Mouse (Mus musculus) bone marrow macrophage, adult 2 months (primary cell): ENCODE results near the gene Olfr981. TPM values are rescaled to one million over a fixed set of nuclear protein-coding genes. Genes with fewer than 3 reads are reported as not detected.
"Not testable (repeated sequence)": the region's sequence is repeated elsewhere in the genome, so short reads cannot be mapped to it uniquely, and the experiment has no call there.

ENCODE experiments used
- H3K27ac ChIP-seq: 2 replicates; pipeline ENCODE4 v1.5.1; 2012; ENCODE audit warnings: low read depth, low read length; ENCODE audit not compliant: insufficient read depth
- H3K4me1 ChIP-seq: 2 replicates; pipeline ENCODE4 v1.6.1; 2012; ENCODE audit warnings: low read length; ENCODE audit not compliant: control insufficient read depth, insufficient read depth
- H3K4me3 ChIP-seq: 2 replicates; pipeline ENCODE4 v1.5.1; 2012; ENCODE audit warnings: mild to moderate bottlenecking, low read length, moderate library complexity; ENCODE audit not compliant: insufficient read depth
- CTCF ChIP-seq: IDR thresholded peaks from 2 replicates; pipeline ENCODE4 v1.5.1; 2012; ENCODE audit warnings: low read depth, mild to moderate bottlenecking, low read length, moderate library complexity
- POLR2A ChIP-seq: IDR thresholded peaks from 2 replicates; pipeline ENCODE4 v1.6.1; 2012; ENCODE audit warnings: mild to moderate bottlenecking, low read depth, low read length, borderline replicate concordance
- polyA plus RNA-seq: library from polyadenylated mRNA; stranded (reverse); fragments of >200 nt; gene quantifications from 2 replicates; pipeline ENCODE4 v1.2.4, GENCODE M21; 2012; ENCODE audit not compliant: missing spikeins, insufficient read depth, insufficient read length

Gene Olfr981
- polyA plus RNA-seq: 0.11 TPM in 1 of 2 replicates, not detected in the other

DNA sequence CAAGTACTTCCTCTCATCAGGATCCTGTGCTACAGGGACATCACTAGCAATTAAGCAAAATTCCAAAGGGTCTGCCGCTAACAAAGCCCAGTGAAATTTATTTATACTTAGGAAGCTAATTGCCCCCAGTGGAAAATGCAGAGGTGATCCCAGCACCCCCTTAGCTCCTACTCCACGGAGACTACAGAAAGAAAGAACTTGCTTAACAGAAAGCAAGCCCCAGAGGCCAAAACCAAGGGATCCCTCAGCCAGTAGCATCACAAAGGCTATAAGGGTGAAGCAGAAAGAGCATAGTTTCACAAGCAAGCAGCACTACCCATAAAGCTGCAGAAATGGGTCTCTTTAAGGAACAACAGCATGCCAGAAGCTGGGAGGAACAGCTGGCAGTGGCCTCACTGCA is at the start of gene Olfr981:
Gene Olfr981 (plus strand): TSS at position 301 of the 400 bp plus-strand sequence.
- H3K27ac ChIP-seq: no peak within 1 kb of the TSS
- no peaks in the 10 kb centered on the region for H3K4me1 ChIP-seq
- TF ChIP-seq CTCF (no peak), POLR2A (no peak)
- no peak within 1 kb of the TSS for H3K4me3 ChIP-seq

DNA sequence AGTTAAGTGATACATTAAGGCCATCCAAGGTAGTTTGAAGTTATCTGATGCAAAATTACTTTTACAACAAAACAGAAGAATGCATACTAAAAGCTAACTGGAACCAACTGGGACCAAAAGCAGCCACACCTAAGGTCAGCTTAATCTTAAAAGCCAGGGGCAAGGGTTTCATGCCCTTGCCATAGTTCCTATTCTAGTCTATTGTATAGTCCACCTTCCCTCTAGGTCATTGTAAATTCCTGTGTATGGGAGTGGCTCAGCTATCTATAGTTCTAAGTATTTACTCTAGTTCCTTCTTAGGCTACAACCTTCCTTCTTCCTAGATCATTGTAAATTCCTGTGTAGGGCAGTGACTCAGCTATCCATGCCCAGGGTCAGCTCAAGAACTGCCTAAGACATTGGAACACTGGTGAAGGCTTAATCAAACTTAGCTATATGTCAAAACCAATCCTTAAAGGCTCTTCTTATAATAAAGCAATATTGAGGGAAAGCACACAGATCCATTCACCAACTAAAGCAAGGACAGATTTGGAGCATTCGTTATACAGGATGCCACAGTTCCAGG is 44.6 kb upstream of the Olfr981 start:
- not testable (repeated sequence) for H3K4me3 ChIP-seq, H3K27ac ChIP-seq, H3K4me1 ChIP-seq

- Histone ChIP-seq H3K4me1 (no peaks in the 10 kb centered on the region), H3K4me3 (no peak within 1 kb of the TSS), H3K27ac (no peak within 1 kb of the TSS)
- TF ChIP-seq POLR2A: no peak
- no peak for TF ChIP-seq CTCF
These were observed 29.5 kb upstream of the Olfr981 start, which contains the start of gene Olfr978 for GRCm38 (mm10) chr9:39991813-39992212. Olfr978 (plus strand) TSS chr9:39992113.

DNA sequence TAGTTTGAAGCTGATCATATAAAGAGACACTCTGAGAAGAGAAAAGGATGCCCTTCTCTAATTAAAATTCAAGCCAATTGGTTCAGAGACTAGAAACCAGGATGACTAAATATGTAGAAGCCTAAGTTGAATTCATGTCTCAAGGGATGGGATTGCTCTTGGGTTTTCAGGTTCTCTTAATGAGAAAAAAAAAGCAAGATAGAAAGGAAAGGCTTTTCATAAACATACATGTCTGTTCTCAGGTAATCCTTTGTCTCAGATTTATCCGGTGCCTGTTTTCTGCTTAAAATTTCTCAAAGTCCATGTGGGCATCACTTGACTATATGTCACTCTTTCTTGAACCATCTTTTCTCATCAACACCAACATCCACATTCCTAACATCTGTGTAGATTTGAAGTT is 17.9 kb upstream of the Olfr981 start, which contains the start of gene Olfr979:
Gene Olfr979 (minus strand): TSS at position 101 of the 400 bp plus-strand sequence.
- H3K4me1 ChIP-seq: no peaks in the 10 kb centered on the region
- TF ChIP-seq POLR2A: no peak
- TF ChIP-seq CTCF: no peak
- no peak within 1 kb of the TSS for H3K27ac ChIP-seq
- H3K4me3 ChIP-seq: no peak within 1 kb of the TSS

DNA sequence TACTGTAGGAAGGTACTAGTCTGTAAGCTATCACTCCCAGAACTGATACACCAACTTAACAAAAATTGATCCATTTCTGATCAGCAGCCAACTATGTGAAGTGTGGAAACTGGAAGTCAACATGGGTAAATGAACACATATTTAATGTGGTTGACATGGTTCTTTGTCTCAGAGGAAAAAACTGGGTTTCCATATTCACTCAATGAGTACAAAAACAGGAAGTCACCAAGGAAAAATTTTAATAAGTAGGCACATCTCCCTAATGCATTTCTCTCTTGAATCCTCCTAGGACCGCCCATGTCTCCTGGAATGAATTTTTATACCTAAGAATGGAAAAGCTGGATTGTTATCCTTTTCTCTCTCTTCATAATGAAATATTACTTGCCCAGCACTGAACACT is 11.8 kb upstream of the Olfr981 start, which contains the start of gene Olfr980:
Gene Olfr980 (minus strand): TSS at position 101 of the 400 bp plus-strand sequence.
- H3K4me3 ChIP-seq: no peak within 1 kb of the TSS
- TF ChIP-seq POLR2A (no peak), CTCF (no peak)
- no peaks in the 10 kb centered on the region for H3K4me1 ChIP-seq
- H3K27ac ChIP-seq: no peak within 1 kb of the TSS

GRCm38 (mm10) chr9:40050138-40050537 is 28.9 kb downstream of the Olfr981 start:
- H3K4me3 ChIP-seq: no peak overlapping the region
- no peaks in the 10 kb centered on the region for H3K4me1 ChIP-seq
- TF ChIP-seq POLR2A (no peak), CTCF (no peak)
- no peak overlapping the region for H3K27ac ChIP-seq

- Histone ChIP-seq H3K4me3 (no peak within 1 kb of the TSS), H3K4me1 (no peaks in the 10 kb centered on the region), H3K27ac (no peak within 1 kb of the TSS)
- TF ChIP-seq POLR2A: no peak
- TF ChIP-seq CTCF: no peak
These were observed 52.3 kb downstream of the Olfr981 start, which contains the start of gene Olfr982 for GRCm38 (mm10) chr9:40073529-40073928. Olfr982 (plus strand) TSS chr9:40073829.

Other genes with a start within 250 kb of the Olfr981 start
- gene Olfr968, start 238.2 kb upstream of the Olfr981 start, polyA plus RNA-seq: not detected in 2 replicates
- not detected in 2 replicates for gene Olfr969, start 230.5 kb upstream of the Olfr981 start, polyA plus RNA-seq
- not detected in 2 replicates for gene Olfr970, start 212.6 kb upstream of the Olfr981 start, polyA plus RNA-seq
- gene Olfr971, start 184.6 kb upstream of the Olfr981 start, polyA plus RNA-seq: not detected in 2 replicates
- not detected in 2 replicates for gene Olfr972, start 155.0 kb upstream of the Olfr981 start, polyA plus RNA-seq
- not detected in 2 replicates for gene Olfr229, start 114.1 kb upstream of the Olfr981 start, polyA plus RNA-seq
- gene Olfr974, start 84.0 kb upstream of the Olfr981 start, polyA plus RNA-seq: not detected in 2 replicates
- not detected in 2 replicates for gene Olfr975, start 69.4 kb upstream of the Olfr981 start, polyA plus RNA-seq
- not detected in 2 replicates for gene Olfr976, start 60.3 kb upstream of the Olfr981 start, polyA plus RNA-seq
- gene Olfr978, start 29.4 kb upstream of the Olfr981 start, polyA plus RNA-seq: not detected in 2 replicates
- not detected in 2 replicates for gene Olfr979, start 18.0 kb upstream of the Olfr981 start, polyA plus RNA-seq
- gene Olfr980, start 11.9 kb upstream of the Olfr981 start, polyA plus RNA-seq: not detected in 2 replicates
- gene Olfr982, start 52.4 kb downstream of the Olfr981 start, polyA plus RNA-seq: not detected in 2 replicates
- gene Olfr983, start 72.1 kb downstream of the Olfr981 start, polyA plus RNA-seq: 0.13 TPM in 1 of 2 replicates, not detected in the other
- gene Olfr984, start 92.7 kb downstream of the Olfr981 start, polyA plus RNA-seq: 0.16 TPM in 1 of 2 replicates, not detected in the other
- not detected in 2 replicates for gene Olfr985, start 108.7 kb downstream of the Olfr981 start, polyA plus RNA-seq
- not detected in 2 replicates for gene Tmem225, start 126.7 kb downstream of the Olfr981 start, polyA plus RNA-seq
- gene Olfr986, start 159.5 kb downstream of the Olfr981 start, polyA plus RNA-seq: not detected in 2 replicates
- gene Zfp202, start 170.9 kb downstream of the Olfr981 start, polyA plus RNA-seq: 2.1 and 3.1 TPM in 2 replicates
- 0.52 and 1.1 TPM in 2 replicates for gene Scn3b, start 247.8 kb downstream of the Olfr981 start, polyA plus RNA-seq